Mouse (Mus musculus) lung, postnatal 0 days (tissue): Measurements from ENCODE around the gene Fam122a. TPM values are rescaled to one million over a fixed set of nuclear protein-coding genes. Genes with fewer than 3 reads are reported as not detected.

ENCODE experiments used
- ATAC-seq: fragments of 200-750 bp; cut with Nextera tagmentation; 2 replicates; pipeline ENCODE4 v1.8.0; 2017; ENCODE audit warnings: moderate library complexity
- DNase-seq: peaks from one replicate; pipeline ENCODE4 v3.0.0-alpha.2; 2016; ENCODE audit warnings: low spot score
- H3K27ac ChIP-seq: fragments of 300-500 bp; sonication (generic); 2 replicates; pipeline ENCODE4 v1.5.1; 2014; ENCODE audit warnings: antibody characterized with exemption, mild to moderate bottlenecking, low read length, mixed read lengths
- H3K27me3 ChIP-seq: fragments of 300-500 bp; sonication (generic); replicated peaks from 2 replicates; pipeline ENCODE4 v1.6.1; 2014; ENCODE audit warnings: low read length, mixed read lengths; ENCODE audit not compliant: insufficient read depth
- H3K36me3 ChIP-seq: fragments of 300-500 bp; sonication (generic); 2 replicates; pipeline ENCODE4 v1.6.1; 2014; ENCODE audit warnings: low read length, mixed read lengths; ENCODE audit not compliant: insufficient read depth
- H3K4me1 ChIP-seq: fragments of 300-500 bp; sonication (generic); 2 replicates; pipeline ENCODE4 v1.6.1; 2014; ENCODE audit warnings: antibody characterized with exemption, low read depth, low read length, mixed read lengths; ENCODE audit not compliant: insufficient read depth
- H3K4me2 ChIP-seq: fragments of 300-500 bp; sonication (generic); replicated peaks from 2 replicates; pipeline ENCODE4 v1.6.1; 2014; ENCODE audit warnings: low read depth, mild to moderate bottlenecking, low read length, moderate library complexity, mixed read lengths
- H3K4me3 ChIP-seq: fragments of 300-500 bp; sonication (generic); 2 replicates; pipeline ENCODE4 v1.5.1; 2014; ENCODE audit warnings: low read depth, low read length
- H3K9ac ChIP-seq: fragments of 300-500 bp; sonication (generic); replicated peaks from 2 replicates; pipeline ENCODE4 v1.6.1; 2014; ENCODE audit warnings: low read depth, mild to moderate bottlenecking
- H3K9me3 ChIP-seq: fragments of 300-500 bp; sonication (generic); 2 replicates; pipeline ENCODE4 v1.6.1; 2016; ENCODE audit warnings: low read length, mixed read lengths
- CTCF ChIP-seq: IDR thresholded peaks from 2 replicates; pipeline ENCODE4 v1.5.1; 2016; ENCODE audit warnings: antibody characterized with exemption, mild to moderate bottlenecking
- EP300 ChIP-seq: IDR thresholded peaks from 2 replicates; pipeline ENCODE4 v1.6.1; 2016; ENCODE audit warnings: antibody characterized with exemption, mild to moderate bottlenecking, control low read depth
- WGBS: fragments of 180-500 bp; shearing (Covaris S2); extraction: QIAGEN DNeasy Blood & Tissue Kit; methylation state at CpG from one replicate; pipeline ENCODE4 v1.1.7; 2014; 5-methylcytosine and 5-hydroxymethylcytosine counted together
- polyA plus RNA-seq: library from polyadenylated mRNA; unstranded; fragments of >200 nt; fragmentation: Nextera tagmentation; extraction: Ambion mirVana; gene quantifications from 2 replicates; pipeline ENCODE4 v1.2.1, GENCODE M21; 2015

Fam122a gene
- polyA plus RNA-seq, 1 experiment from 2014 or later, result 47.8 TPM

GRCm38 (mm10) chr19:24476461-24476860 is 695 bp downstream of the Fam122a start:
- DNase-seq, result peak; percentile 63
- H3K9me3 ChIP-seq, result no peaks in the 10 kb centered on the region
- peak overlapping the region; percentile 92 for H3K27ac ChIP-seq
- TF ChIP-seq CTCF, result no peak
- no peak for TF ChIP-seq EP300
- H3K9ac ChIP-seq, result peak overlapping the region; percentile 81
- H3K4me2 ChIP-seq, result peak overlapping the region; percentile 75
- H3K4me3 ChIP-seq, result peak overlapping the region; percentile 75
- no peaks in the 10 kb centered on the region for H3K36me3 ChIP-seq
- WGBS, result under 1% methylated on average over 11 of the region's 11 CpGs
- ATAC-seq, result no peak
- H3K4me1 ChIP-seq, result peaks cover 4% of the 10 kb centered on the region
- H3K27me3 ChIP-seq, result no peaks in the 10 kb centered on the region

- Histone ChIP-seq H3K36me3 (no peaks in the 10 kb centered on the region), H3K4me2 (no peak overlapping the region), H3K4me1 (peaks cover 4% of the 10 kb centered on the region), H3K9ac (no peak overlapping the region), H3K27me3 (no peaks in the 10 kb centered on the region), H3K9me3 (no peaks in the 10 kb centered on the region), H3K27ac (no peak overlapping the region), H3K4me3 (no peak overlapping the region)
- ATAC-seq, result no peak
- no peak for DNase-seq
- 56% methylated on average over 6 of the region's 6 CpGs for WGBS
- TF ChIP-seq CTCF, result no peak
Measured at GRCm38 (mm10) chr19:24475281-24475680, 1.9 kb downstream of the Fam122a start.

- H3K9me3 ChIP-seq, result no peaks in the 10 kb centered on the region
- H3K27ac ChIP-seq, result peak overlapping the region; percentile 57
- H3K27me3 ChIP-seq, result no peaks in the 10 kb centered on the region
- TF ChIP-seq EP300 (peak; percentile 70), CTCF (no peak)
- ATAC-seq (no peak), DNase-seq (peak; percentile 72)
- H3K36me3 ChIP-seq, result no peaks in the 10 kb centered on the region
- no peak overlapping the region for H3K4me3 ChIP-seq
- H3K9ac ChIP-seq, result no peak overlapping the region
- 68% methylated on average over 5 of the region's 5 CpGs for WGBS
- H3K4me1 ChIP-seq, result no peaks in the 10 kb centered on the region
- no peak overlapping the region for H3K4me2 ChIP-seq
Measured at GRCm38 (mm10) chr19:24472512-24472911, 4.6 kb downstream of the Fam122a start.

GRCm38 (mm10) chr19:24471538-24471937 is 5.6 kb downstream of the Fam122a start:
- TF ChIP-seq EP300 (no peak), CTCF (no peak)
- ATAC-seq (no peak), DNase-seq (no peak)
- Histone ChIP-seq H3K4me1 (no peaks in the 10 kb centered on the region), H3K36me3 (no peaks in the 10 kb centered on the region), H3K9ac (no peak overlapping the region), H3K27ac (no peak overlapping the region), H3K27me3 (no peaks in the 10 kb centered on the region), H3K9me3 (no peaks in the 10 kb centered on the region), H3K4me3 (no peak overlapping the region), H3K4me2 (no peak overlapping the region)
- WGBS, result 86% methylated on average over 6 of the region's 6 CpGs

GRCm38 (mm10) chr19:24469216-24469615 is 7.9 kb downstream of the Fam122a start:
- WGBS, result 50% methylated on average over 4 of the region's 4 CpGs
- ATAC-seq (no peak), DNase-seq (no peak)
- H3K27ac ChIP-seq, result no peak overlapping the region
- TF ChIP-seq EP300, result no peak
- no peak for TF ChIP-seq CTCF
- H3K4me3 ChIP-seq, result no peak overlapping the region
- no peaks in the 10 kb centered on the region for H3K27me3 ChIP-seq
- H3K4me2 ChIP-seq, result no peak overlapping the region
- no peaks in the 10 kb centered on the region for H3K9me3 ChIP-seq
- H3K36me3 ChIP-seq, result no peaks in the 10 kb centered on the region
- H3K9ac ChIP-seq, result no peak overlapping the region
- no peaks in the 10 kb centered on the region for H3K4me1 ChIP-seq

- no peaks in the 10 kb centered on the region for H3K4me1 ChIP-seq
- H3K9me3 ChIP-seq, result no peaks in the 10 kb centered on the region
- peak; percentile 60 for DNase-seq
- no peak overlapping the region for H3K4me3 ChIP-seq
- TF ChIP-seq EP300 (no peak), CTCF (no peak)
- no peaks in the 10 kb centered on the region for H3K27me3 ChIP-seq
- no peak overlapping the region for H3K4me2 ChIP-seq
- H3K27ac ChIP-seq, result no peak overlapping the region
- WGBS, result 44% methylated on average over 3 of the region's 3 CpGs
- no peaks in the 10 kb centered on the region for H3K36me3 ChIP-seq
- no peak overlapping the region for H3K9ac ChIP-seq
- peak; percentile 47; the same call in 1 of the 2 replicates for ATAC-seq
Measured at GRCm38 (mm10) chr19:24468616-24469015, 8.5 kb downstream of the Fam122a start.

GRCm38 (mm10) chr19:24463011-24463410 is 14.1 kb downstream of the Fam122a start:
- H3K4me1 ChIP-seq, result no peaks in the 10 kb centered on the region
- no peak overlapping the region; the same call in 1 of the 2 replicates for H3K27ac ChIP-seq
- no peaks in the 10 kb centered on the region for H3K9me3 ChIP-seq
- H3K27me3 ChIP-seq, result no peaks in the 10 kb centered on the region
- ATAC-seq, result no peak
- no peak for DNase-seq
- H3K36me3 ChIP-seq, result no peaks in the 10 kb centered on the region
- TF ChIP-seq EP300 (no peak), CTCF (no peak)
- H3K9ac ChIP-seq, result no peak overlapping the region
- H3K4me3 ChIP-seq, result no peak overlapping the region
- no peak overlapping the region for H3K4me2 ChIP-seq
- WGBS, result 75% methylated on average over 2 of the region's 3 CpGs
